Mouse (Mus musculus) cerebellum, adult 9-10 months (tissue): ENCODE results near the gene Denr.
A peak's percentile ranks its signal among the peaks of the same experiment; 100 is the strongest.

Source experiments
- DNase-seq: peaks from one replicate; pipeline ENCODE4 v3.0.0; 2022

Denr gene

GRCm38 (mm10) chr5:123914852-123915251 is 7.9 kb downstream of the Denr start:
- no peak for DNase-seq

- DNase-seq, result no peak
These were observed 15.1 kb downstream of the Denr start for GRCm38 (mm10) chr5:123922112-123922511.

- DNase-seq, result no peak
These were observed 20.1 kb downstream of the Denr start, which contains the start of gene Gm43518 for GRCm38 (mm10) chr5:123927118-123927517. Gm43518 (plus strand) TSS chr5:123927418.

GRCm38 (mm10) chr5:123930508-123930989 is 23.6 kb downstream of the Denr start, which contains the start of gene Ccdc62:
Ccdc62 (plus strand) TSS chr5:123930679.
- DNase-seq, result peak; percentile 92

- no peak for DNase-seq
These were observed 24.2 kb downstream of the Denr start for GRCm38 (mm10) chr5:123931131-123931530.

- no peak for DNase-seq
These were observed 26.0 kb downstream of the Denr start for GRCm38 (mm10) chr5:123932927-123933326.

- no peak for DNase-seq
These were observed 26.6 kb downstream of the Denr start for GRCm38 (mm10) chr5:123933556-123933955.

GRCm38 (mm10) chr5:123933957-123934591 is 27.1 kb downstream of the Denr start:
- DNase-seq, result no peak

- no peak for DNase-seq
These were observed 29.0 kb downstream of the Denr start for GRCm38 (mm10) chr5:123935931-123936330.

GRCm38 (mm10) chr5:123938479-123938878 is 31.5 kb downstream of the Denr start:
- DNase-seq, result no peak

GRCm38 (mm10) chr5:123946546-123946945 is 39.6 kb downstream of the Denr start:
- DNase-seq, result no peak

- DNase-seq, result peak; percentile 72
These were observed 40.2 kb downstream of the Denr start for GRCm38 (mm10) chr5:123947041-123947761.

GRCm38 (mm10) chr5:123952365-123953045 is 45.5 kb downstream of the Denr start:
- DNase-seq, result no peak

- DNase-seq, result no peak
These were observed 50.2 kb downstream of the Denr start for GRCm38 (mm10) chr5:123957213-123957612.

GRCm38 (mm10) chr5:123959018-123959417 is 52.0 kb downstream of the Denr start:
- DNase-seq, result no peak

- DNase-seq, result no peak
These were observed 53.2 kb downstream of the Denr start for GRCm38 (mm10) chr5:123960129-123960528.

GRCm38 (mm10) chr5:123961046-123961445 is 54.1 kb downstream of the Denr start:
- DNase-seq, result no peak

- DNase-seq, result no peak
These were observed 57.2 kb downstream of the Denr start for GRCm38 (mm10) chr5:123964208-123964607.

- no peak for DNase-seq
These were observed 59.8 kb downstream of the Denr start for GRCm38 (mm10) chr5:123966759-123967158.

GRCm38 (mm10) chr5:123968468-123968867 is 61.5 kb downstream of the Denr start:
- no peak for DNase-seq

- DNase-seq, result no peak
These were observed 62.2 kb downstream of the Denr start for GRCm38 (mm10) chr5:123969216-123969615.

GRCm38 (mm10) chr5:123970576-123970975 is 63.6 kb downstream of the Denr start:
- DNase-seq, result no peak

- no peak for DNase-seq
These were observed 65.5 kb downstream of the Denr start for GRCm38 (mm10) chr5:123972453-123972852.
